Mouse (Mus musculus): ENCODE measurements around the gene Gjb3. TPM values are rescaled to one million over a fixed set of nuclear protein-coding genes. Genes with fewer than 3 reads are reported as not detected.

The Gjb3 gene
- polyA plus RNA-seq, 1 experiment from 2014 or later: 0.09 TPM

DNA sequence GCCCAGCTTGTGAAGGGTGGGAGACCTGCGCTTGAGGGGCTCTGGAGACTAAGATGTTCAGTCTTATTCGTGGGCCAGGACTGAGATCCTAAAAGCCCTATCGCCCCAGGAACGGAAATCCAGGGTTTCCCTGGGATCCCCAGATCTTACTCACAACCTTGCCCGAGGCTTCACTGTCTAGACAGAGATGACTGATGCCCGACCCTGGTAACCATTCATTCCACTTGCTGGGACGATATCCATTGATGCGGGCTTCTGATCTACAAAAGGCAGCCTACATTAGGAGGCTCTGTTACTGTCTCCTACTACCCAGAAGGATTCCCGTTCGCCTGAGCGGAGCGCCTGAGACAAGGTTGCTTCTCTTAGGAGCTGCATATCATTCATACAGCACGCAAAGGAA is 527 bp upstream of the Gjb3 start:
- Histone ChIP-seq H3K27me3 (peaks cover 55% of the 10 kb centered on the region), H3K27ac (no peak overlapping the region), H3K4me2 (no peak overlapping the region), H3K36me3 (no peaks in the 10 kb centered on the region), H3K9ac (no peak overlapping the region), H3K4me3 (replicated peaks) (no peak overlapping the region), H3K4me1 (replicated peaks) (0 out of 2 replicates have a peak, but pooled peaks cover 5% of the 10 kb centered on the region), H3K9me3 (replicated peaks) (no peaks in the 10 kb centered on the region)
- no peak for DNase-seq
- WGBS (ENCODE audit: insufficient replicate concordance): 38% methylated on average over 13 of the region's 13 CpGs
- no peak for ATAC-seq (ENCODE audit: low read depth)

DNA sequence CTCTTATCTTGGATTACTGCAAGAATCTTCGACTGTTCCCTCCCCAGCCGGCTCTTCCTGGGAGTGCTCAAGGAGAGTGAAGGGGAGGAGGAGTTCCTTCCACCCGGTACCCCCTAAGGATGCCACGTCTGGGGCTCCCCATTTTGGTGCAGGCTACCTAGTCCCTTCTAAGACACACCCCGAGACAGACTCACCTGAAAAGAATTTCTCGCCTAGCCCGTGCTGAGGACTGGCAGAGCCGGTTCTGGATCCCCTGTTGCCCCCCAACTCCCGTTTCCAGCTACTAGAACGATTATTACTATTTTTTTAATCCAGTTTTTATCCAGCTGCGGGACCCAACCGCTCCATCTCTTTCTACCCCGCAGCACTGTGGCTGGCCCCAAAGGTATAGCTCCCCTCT is 893 bp downstream of the Gjb3 start:
- no peak overlapping the region for H3K4me2 ChIP-seq
- H3K9me3 ChIP-seq (replicated peaks): no peaks in the 10 kb centered on the region
- WGBS (ENCODE audit: insufficient replicate concordance): 2% methylated on average over 13 of the region's 13 CpGs
- H3K27ac ChIP-seq: no peak overlapping the region
- DNase-seq (no peak), ATAC-seq (ENCODE audit: low read depth) (no peak)
- peaks cover 65% of the 10 kb centered on the region for H3K27me3 ChIP-seq
- no peak overlapping the region for H3K9ac ChIP-seq
- H3K4me3 ChIP-seq (replicated peaks): no peak overlapping the region
- H3K36me3 ChIP-seq: no peaks in the 10 kb centered on the region
- H3K4me1 ChIP-seq (replicated peaks): 0 out of 2 replicates have a peak, but pooled peaks cover 5% of the 10 kb centered on the region

DNA sequence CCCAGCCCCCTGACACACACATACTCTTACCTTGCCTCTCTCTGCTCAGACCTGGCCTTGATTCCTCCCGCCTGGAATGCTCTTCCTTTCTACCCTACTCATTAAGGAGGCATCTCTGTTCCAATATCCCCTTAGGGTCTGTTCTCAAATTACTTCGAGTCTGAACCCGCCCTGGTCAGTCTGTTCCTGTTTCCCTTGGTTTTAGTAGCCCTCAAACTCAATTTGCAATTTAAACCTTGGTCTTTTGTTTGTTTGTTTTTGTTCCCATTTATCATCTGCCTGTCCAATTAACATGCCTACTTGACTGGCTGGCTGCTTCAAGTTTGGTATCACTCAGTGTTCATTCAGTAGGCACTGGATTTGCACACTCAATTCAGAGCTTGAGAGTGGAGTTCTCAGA is 1.6 kb downstream of the Gjb3 start:
- WGBS (ENCODE audit: insufficient replicate concordance): 11% methylated on average over 3 of the region's 3 CpGs
- Histone ChIP-seq H3K9ac (no peak overlapping the region), H3K4me2 (no peak overlapping the region), H3K36me3 (no peaks in the 10 kb centered on the region), H3K4me1 (replicated peaks) (0 out of 2 replicates have a peak, but pooled peaks cover 5% of the 10 kb centered on the region), H3K9me3 (replicated peaks) (no peaks in the 10 kb centered on the region), H3K27ac (no peak overlapping the region), H3K27me3 (peaks cover 65% of the 10 kb centered on the region), H3K4me3 (replicated peaks) (no peak overlapping the region)
- no peak for DNase-seq
- no peak for ATAC-seq (ENCODE audit: low read depth)

DNA sequence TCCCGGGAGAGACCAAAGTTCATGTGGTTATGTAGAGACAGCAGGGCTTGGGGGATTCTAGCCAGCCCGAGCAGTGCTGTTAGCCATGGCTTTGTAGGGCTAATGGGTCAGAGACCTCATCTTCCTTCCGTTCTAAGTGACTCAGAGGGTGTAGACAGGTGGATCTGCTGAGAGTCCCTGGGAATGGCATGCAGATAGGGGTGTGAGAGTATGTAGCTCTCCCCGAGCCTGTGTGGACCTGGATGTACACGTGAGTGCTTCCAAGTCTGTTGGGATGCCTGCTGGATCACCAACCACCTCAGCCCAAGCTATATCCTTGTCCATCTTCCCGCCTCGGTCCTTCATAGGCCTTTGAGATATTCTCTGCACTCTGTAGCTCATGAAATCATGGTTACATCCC is 2.3 kb downstream of the Gjb3 start:
- no peak overlapping the region for H3K4me2 ChIP-seq
- peaks cover 65% of the 10 kb centered on the region for H3K27me3 ChIP-seq
- no peak overlapping the region for H3K9ac ChIP-seq
- ATAC-seq (ENCODE audit: low read depth) (no peak), DNase-seq (no peak)
- 35% methylated on average over 7 of the region's 7 CpGs for WGBS (ENCODE audit: insufficient replicate concordance)
- no peak overlapping the region for H3K27ac ChIP-seq
- 0 out of 2 replicates have a peak, but pooled peaks cover 5% of the 10 kb centered on the region for H3K4me1 ChIP-seq (replicated peaks)
- H3K4me3 ChIP-seq (replicated peaks): no peak overlapping the region
- H3K36me3 ChIP-seq: no peaks in the 10 kb centered on the region
- H3K9me3 ChIP-seq (replicated peaks): no peaks in the 10 kb centered on the region

DNA sequence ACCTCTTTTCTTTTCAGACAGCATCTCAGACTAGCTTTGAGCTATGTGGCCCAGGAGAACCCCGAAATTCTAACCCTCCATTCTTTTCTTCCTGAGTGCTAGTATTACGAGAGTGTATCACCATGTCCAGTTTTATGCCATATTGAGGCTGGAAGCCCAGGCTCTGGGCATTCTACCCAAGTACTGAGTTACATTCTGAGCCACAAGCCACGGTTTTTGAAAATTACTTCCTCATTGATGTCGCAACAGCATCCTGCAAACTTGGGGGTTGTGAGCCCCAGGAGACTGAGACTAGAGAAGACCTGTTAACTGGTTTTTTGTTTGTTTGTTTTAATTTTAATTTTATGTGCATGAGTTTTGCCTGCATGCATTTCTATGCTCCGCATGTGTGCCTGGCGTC is 2.9 kb downstream of the Gjb3 start:
- peaks cover 62% of the 10 kb centered on the region for H3K27me3 ChIP-seq
- WGBS (ENCODE audit: insufficient replicate concordance): 23% methylated on average over 6 of the region's 6 CpGs

DNA sequence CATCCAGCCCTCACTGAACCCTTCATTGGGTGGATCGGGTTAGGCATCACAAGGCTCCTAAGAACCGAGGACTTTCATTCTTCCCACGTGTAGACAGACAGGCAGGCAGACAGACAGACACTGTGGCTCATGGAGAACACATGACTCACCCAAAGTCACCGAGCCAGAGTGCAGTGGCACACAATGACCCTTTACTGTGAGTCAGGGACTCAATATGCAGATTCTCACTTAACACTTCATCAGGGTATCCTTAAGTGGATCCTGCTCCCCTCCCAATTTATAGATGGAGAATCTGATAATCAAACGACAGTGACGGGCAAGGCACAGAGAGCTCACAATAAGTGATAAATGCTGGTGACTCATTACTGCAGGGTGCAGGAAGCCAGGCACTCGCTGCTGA is 3.4 kb downstream of the Gjb3 start:
- no peaks in the 10 kb centered on the region for H3K36me3 ChIP-seq
- no peak overlapping the region for H3K4me3 ChIP-seq (replicated peaks)
- H3K9ac ChIP-seq: no peak overlapping the region
- peaks cover 60% of the 10 kb centered on the region for H3K27me3 ChIP-seq
- H3K27ac ChIP-seq: no peak overlapping the region
- no peaks in the 10 kb centered on the region for H3K9me3 ChIP-seq (replicated peaks)
- 20% methylated on average over 7 of the region's 7 CpGs for WGBS (ENCODE audit: insufficient replicate concordance)
- DNase-seq: no peak
- H3K4me1 ChIP-seq (replicated peaks): 0 out of 2 replicates have a peak, but pooled peaks cover 5% of the 10 kb centered on the region
- no peak overlapping the region for H3K4me2 ChIP-seq
- ATAC-seq (ENCODE audit: low read depth): no peak

More for the DNA sequence above, 2.9 kb downstream of the Gjb3 start:
- Histone ChIP-seq H3K9ac (no peak overlapping the region), H3K4me1 (replicated peaks) (0 out of 2 replicates have a peak, but pooled peaks cover 5% of the 10 kb centered on the region), H3K4me3 (replicated peaks) (no peak overlapping the region), H3K36me3 (no peaks in the 10 kb centered on the region), H3K4me2 (no peak overlapping the region), H3K9me3 (replicated peaks) (no peaks in the 10 kb centered on the region), H3K27ac (no peak overlapping the region)
- ATAC-seq (ENCODE audit: low read depth) (no peak), DNase-seq (no peak)

DNA sequence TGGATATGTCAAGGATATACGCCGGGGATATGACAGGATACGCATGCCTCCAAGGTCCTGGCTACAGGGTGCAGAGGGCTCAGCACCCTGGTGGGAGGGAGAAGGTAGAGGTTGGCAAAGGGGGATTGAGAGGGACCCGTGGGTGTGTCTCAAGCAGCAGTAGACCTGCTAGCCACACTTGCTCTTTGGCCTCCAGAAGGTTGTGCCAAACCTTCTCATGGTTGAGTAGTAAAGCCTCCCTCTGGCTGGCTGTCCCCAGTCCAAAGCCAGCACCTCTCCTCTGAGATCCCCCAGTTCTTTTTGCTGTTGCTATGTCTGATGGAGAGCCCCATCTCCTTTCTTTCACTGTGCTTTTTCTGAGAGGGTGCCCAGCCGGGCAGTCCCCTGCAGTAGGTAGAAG is 5.4 kb downstream of the Gjb3 start:
- DNase-seq: no peak
- Histone ChIP-seq H3K9ac (no peak overlapping the region), H3K36me3 (no peaks in the 10 kb centered on the region), H3K27me3 (peaks cover 40% of the 10 kb centered on the region), H3K4me3 (replicated peaks) (no peak overlapping the region), H3K9me3 (replicated peaks) (no peaks in the 10 kb centered on the region), H3K4me2 (no peak overlapping the region), H3K4me1 (replicated peaks) (0 out of 2 replicates have a peak, but pooled peaks cover 3% of the 10 kb centered on the region), H3K27ac (no peak overlapping the region)
- no peak for ATAC-seq (ENCODE audit: low read depth)
- 71% methylated on average over 5 of the region's 5 CpGs for WGBS (ENCODE audit: insufficient replicate concordance)

DNA sequence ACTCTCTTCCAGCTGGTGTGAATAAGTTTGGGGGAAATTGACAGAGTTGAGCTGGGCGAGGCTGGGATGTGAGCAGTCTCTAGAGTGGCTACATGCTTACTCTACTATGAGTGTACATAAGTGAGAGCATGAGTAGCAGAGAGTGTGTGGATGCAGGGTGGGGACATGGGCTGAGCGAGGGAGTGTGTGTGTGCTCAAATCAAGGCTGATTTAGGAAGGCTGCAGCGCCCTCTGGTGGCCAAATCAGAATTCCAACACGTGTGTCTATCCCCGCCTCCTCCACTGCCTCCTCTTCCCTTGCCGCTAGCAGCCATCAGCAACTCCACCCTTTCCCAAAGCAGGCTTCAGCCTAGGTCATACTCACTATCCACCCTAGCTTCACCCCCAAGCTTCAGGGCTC is 5.9 kb downstream of the Gjb3 start:
- no peak overlapping the region for H3K9ac ChIP-seq
- H3K9me3 ChIP-seq (replicated peaks): no peaks in the 10 kb centered on the region
- no peaks in the 10 kb centered on the region for H3K36me3 ChIP-seq
- DNase-seq (peak; percentile 42), ATAC-seq (ENCODE audit: low read depth) (peak; percentile 60; the same call in 1 of the 2 replicates)
- H3K4me1 ChIP-seq (replicated peaks): no peaks in the 10 kb centered on the region
- H3K4me3 ChIP-seq (replicated peaks): no peak overlapping the region
- H3K27ac ChIP-seq: no peak overlapping the region
- H3K27me3 ChIP-seq: peaks cover 35% of the 10 kb centered on the region
- 6% methylated on average over 6 of the region's 6 CpGs for WGBS (ENCODE audit: insufficient replicate concordance)
- no peak overlapping the region for H3K4me2 ChIP-seq

DNA sequence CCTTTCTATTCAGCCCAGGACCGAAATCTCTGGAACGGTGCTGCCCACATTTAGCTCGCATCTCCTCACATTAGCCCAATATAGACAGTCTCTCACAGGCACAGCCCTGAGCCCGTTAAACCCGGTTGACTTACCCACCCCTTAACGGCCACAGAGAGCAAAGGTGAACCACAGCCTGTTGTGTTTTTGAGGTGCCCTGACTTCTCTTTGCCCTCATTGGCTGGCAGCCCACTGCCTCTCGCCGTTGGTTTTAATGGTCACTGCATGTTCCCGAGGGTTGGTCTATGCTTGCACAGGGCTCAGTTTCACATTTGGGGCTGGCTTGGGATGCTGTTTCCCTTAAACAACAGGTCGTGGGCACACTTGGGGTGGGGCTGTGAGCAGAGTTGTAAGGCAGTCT is 6.3 kb downstream of the Gjb3 start:
- Histone ChIP-seq H3K36me3 (no peaks in the 10 kb centered on the region), H3K9ac (no peak overlapping the region), H3K4me3 (replicated peaks) (no peak overlapping the region), H3K9me3 (replicated peaks) (no peaks in the 10 kb centered on the region), H3K27me3 (peaks cover 30% of the 10 kb centered on the region), H3K4me2 (no peak overlapping the region), H3K4me1 (replicated peaks) (no peaks in the 10 kb centered on the region), H3K27ac (no peak overlapping the region)
- 68% methylated on average over 10 of the region's 10 CpGs for WGBS (ENCODE audit: insufficient replicate concordance)
- DNase-seq: no peak
- ATAC-seq (ENCODE audit: low read depth): no peak

DNA sequence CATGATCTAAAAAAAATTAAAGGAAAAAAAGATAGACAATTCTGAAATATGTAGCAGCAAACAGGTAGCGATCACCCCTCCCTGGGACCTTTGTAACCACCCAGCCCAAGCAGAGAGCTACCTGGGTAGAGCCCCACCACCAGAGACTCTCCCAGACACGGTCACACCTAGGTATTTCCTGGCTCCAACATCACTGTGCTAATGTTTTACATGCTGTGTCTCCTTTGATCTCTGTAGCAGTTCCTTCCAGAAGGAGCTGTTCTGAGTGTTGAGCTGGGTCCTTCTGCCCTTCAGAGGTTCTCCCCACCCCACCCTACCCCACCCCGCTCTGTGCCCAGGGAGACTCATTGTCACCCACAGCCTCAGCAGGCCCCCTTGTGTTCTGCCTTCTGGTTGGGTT is 7.0 kb downstream of the Gjb3 start:
- ATAC-seq (ENCODE audit: low read depth) (no peak), DNase-seq (no peak)
- no peak overlapping the region for H3K4me3 ChIP-seq (replicated peaks)
- no peaks in the 10 kb centered on the region for H3K9me3 ChIP-seq (replicated peaks)
- no peak overlapping the region for H3K4me2 ChIP-seq
- H3K9ac ChIP-seq: no peak overlapping the region
- no peaks in the 10 kb centered on the region for H3K36me3 ChIP-seq
- WGBS (ENCODE audit: insufficient replicate concordance): 65% methylated on average over 3 of the region's 3 CpGs
- no peak overlapping the region for H3K27ac ChIP-seq
- H3K27me3 ChIP-seq: peaks cover 25% of the 10 kb centered on the region
- no peaks in the 10 kb centered on the region for H3K4me1 ChIP-seq (replicated peaks)

DNA sequence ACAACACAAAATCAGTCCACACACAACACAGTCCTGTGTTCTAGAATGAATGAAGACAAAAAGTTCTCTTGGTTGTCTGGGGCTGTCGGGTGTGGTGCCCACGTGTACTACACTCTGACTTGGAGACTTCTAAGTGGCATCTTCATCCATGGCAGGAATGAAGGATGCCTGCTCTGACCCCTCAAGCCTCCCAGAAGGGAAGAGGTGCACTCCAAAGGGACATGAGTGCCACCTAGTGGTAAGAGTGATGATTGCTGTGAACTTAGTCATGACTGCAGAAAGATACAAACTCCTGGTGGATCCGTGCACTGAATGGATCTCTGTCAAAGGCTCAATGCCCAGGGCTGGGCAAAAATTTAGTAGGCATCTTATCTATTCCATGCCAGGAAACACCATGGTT is 11.0 kb downstream of the Gjb3 start:
- no peak overlapping the region for H3K27ac ChIP-seq
- DNase-seq (peak; percentile 19), ATAC-seq (ENCODE audit: low read depth) (no peak)
- no peaks in the 10 kb centered on the region for H3K36me3 ChIP-seq
- H3K9me3 ChIP-seq (replicated peaks): no peaks in the 10 kb centered on the region
- WGBS (ENCODE audit: insufficient replicate concordance): 2% methylated on average over 3 of the region's 3 CpGs
- H3K4me1 ChIP-seq (replicated peaks): no peaks in the 10 kb centered on the region
- H3K4me2 ChIP-seq: no peak overlapping the region
- 0 out of 2 replicates have a peak, but pooled peaks cover 4% of the 10 kb centered on the region for H3K27me3 ChIP-seq
- no peak overlapping the region for H3K9ac ChIP-seq
- H3K4me3 ChIP-seq (replicated peaks): no peak overlapping the region

DNA sequence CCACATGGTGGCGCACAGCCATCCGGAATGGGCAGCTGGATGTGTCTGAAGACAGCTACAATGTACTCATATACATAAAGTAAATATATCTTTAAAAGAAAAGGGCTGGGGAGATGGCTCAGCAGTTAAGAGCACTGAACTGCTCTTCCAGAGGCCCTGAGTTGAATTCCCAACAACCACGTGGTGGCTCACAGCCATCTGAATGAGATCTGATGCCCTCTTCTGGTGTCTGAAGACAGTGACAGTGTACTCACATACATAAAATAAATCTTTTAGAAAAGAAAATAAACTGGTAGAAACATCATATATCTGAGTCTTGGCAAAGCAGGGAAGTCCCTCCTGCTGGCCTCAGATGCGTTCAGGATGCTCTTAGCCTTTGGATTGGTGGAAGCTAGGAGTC is 13.5 kb downstream of the Gjb3 start:
- Histone ChIP-seq H3K4me3 (replicated peaks) (no peak overlapping the region), H3K36me3 (no peaks in the 10 kb centered on the region), H3K27ac (no peak overlapping the region), H3K4me1 (replicated peaks) (no peaks in the 10 kb centered on the region), H3K4me2 (no peak overlapping the region), H3K9ac (no peak overlapping the region), H3K27me3 (peaks cover 27% of the 10 kb centered on the region), H3K9me3 (replicated peaks) (no peaks in the 10 kb centered on the region)
- DNase-seq: no peak
- 42% methylated on average over 4 of the region's 4 CpGs for WGBS (ENCODE audit: insufficient replicate concordance)
- no peak for ATAC-seq (ENCODE audit: low read depth)
